Mouse (Mus musculus) liver, postnatal 0 days (tissue): ENCODE data around the gene Ccdc27.

Source experiments
- CTCF ChIP-seq: sonication (generic); IDR thresholded peaks from 2 replicates; pipeline ENCODE4 v1.5.1; 2016; ENCODE audit warnings: antibody characterized with exemption, low read depth
- EP300 ChIP-seq: IDR thresholded peaks from 2 replicates; pipeline ENCODE4 v1.6.1; 2016; ENCODE audit warnings: antibody characterized with exemption, low read depth, mild to moderate bottlenecking

GRCm38 (mm10) chr4:154006264-154006663 lies 36.2 kb downstream of the Ccdc27 start:
- TF ChIP-seq CTCF (no peak), EP300 (no peak)
